Mouse (Mus musculus) heart, embryonic 10.5 days (tissue): ENCODE measurements at regions not wholly inside any gene's neighbourhood (a gene's known extent, or its start where the extent isn't known, plus 50 kb on each side); places are given as distances from the start of the nearest gene placed in this dataset.
A peak's percentile ranks its signal among the peaks of the same experiment; 100 is the strongest.

Experiments used
- DNase-seq: peaks from one replicate; pipeline ENCODE4 v3.0.0-alpha.2; 2017; ENCODE audit warnings: low spot score
- H3K27ac ChIP-seq: fragments of 300-500 bp; sonication (generic); 2 replicates; pipeline ENCODE4 v1.5.1; 2016; ENCODE audit warnings: mild to moderate bottlenecking
- H3K27me3 ChIP-seq: fragments of 300-500 bp; sonication (generic); 2 replicates; pipeline ENCODE4 v1.6.1; 2016; ENCODE audit warnings: mild to moderate bottlenecking; ENCODE audit not compliant: poor library complexity, insufficient read depth, severe bottlenecking
- H3K36me3 ChIP-seq: fragments of 300-500 bp; sonication (generic); 2 replicates; pipeline ENCODE4 v1.6.1; 2016; ENCODE audit warnings: mild to moderate bottlenecking, moderate library complexity
- H3K4me1 ChIP-seq: fragments of 300-500 bp; sonication (generic); 2 replicates; pipeline ENCODE4 v1.6.1; 2016; ENCODE audit warnings: mild to moderate bottlenecking
- H3K4me3 ChIP-seq: fragments of 300-500 bp; sonication (generic); 2 replicates; pipeline ENCODE4 v1.5.1; 2016; ENCODE audit warnings: mild to moderate bottlenecking, moderate library complexity
- H3K9me3 ChIP-seq: fragments of 300-500 bp; sonication (generic); 2 replicates; pipeline ENCODE4 v1.6.1; 2016; ENCODE audit warnings: mild to moderate bottlenecking, moderate library complexity
- WGBS: fragments of 180-500 bp; shearing (Covaris S2); methylation state at CpG from one replicate; pipeline ENCODE4 v1.1.7; 2016; 5-methylcytosine and 5-hydroxymethylcytosine counted together

- WGBS: 79% methylated on average over 3 of the region's 3 CpGs
- Histone ChIP-seq H3K4me3 (no peak overlapping the region), H3K4me1 (peaks cover 21% of the 10 kb centered on the region), H3K36me3 (no peaks in the 10 kb centered on the region), H3K27me3 (no peaks in the 10 kb centered on the region), H3K9me3 (no peaks in the 10 kb centered on the region), H3K27ac (no peak overlapping the region)
- no peak for DNase-seq
Observed at GRCm38 (mm10) chr5:37980692-37981091, 57.9 kb upstream of the Stx18 start.

GRCm38 (mm10) chr5:37976943-37977434 is 61.6 kb upstream of the Stx18 start:
- no peak for DNase-seq
- H3K4me3 ChIP-seq: no peak overlapping the region
- H3K9me3 ChIP-seq: no peaks in the 10 kb centered on the region
- H3K4me1 ChIP-seq: peaks cover 22% of the 10 kb centered on the region
- WGBS: 17% methylated on average over 4 of the region's 4 CpGs
- no peak overlapping the region for H3K27ac ChIP-seq
- no peaks in the 10 kb centered on the region for H3K27me3 ChIP-seq
- no peaks in the 10 kb centered on the region for H3K36me3 ChIP-seq

GRCm38 (mm10) chr5:37972980-37973545 is 65.5 kb upstream of the Stx18 start:
- peaks cover 23% of the 10 kb centered on the region for H3K4me1 ChIP-seq
- H3K27me3 ChIP-seq: peaks cover 22% of the 10 kb centered on the region

GRCm38 (mm10) chr5:37971724-37972123 is 66.8 kb upstream of the Stx18 start:
- Histone ChIP-seq H3K4me1 (peaks cover 27% of the 10 kb centered on the region), H3K36me3 (no peaks in the 10 kb centered on the region), H3K4me3 (peak overlapping the region; percentile 37), H3K9me3 (no peaks in the 10 kb centered on the region), H3K27me3 (peaks cover 36% of the 10 kb centered on the region), H3K27ac (no peak overlapping the region)
- DNase-seq: no peak
- 45% methylated on average over 11 of the region's 11 CpGs for WGBS

More at GRCm38 (mm10) chr5:37972980-37973545, 65.5 kb upstream of the Stx18 start:
- no peaks in the 10 kb centered on the region for H3K9me3 ChIP-seq
- 86% methylated on average over 7 of the region's 7 CpGs for WGBS
- no peaks in the 10 kb centered on the region for H3K36me3 ChIP-seq
- H3K4me3 ChIP-seq: no peak overlapping the region
- no peak overlapping the region for H3K27ac ChIP-seq
- DNase-seq: no peak

GRCm38 (mm10) chr5:37968596-37968995 is 69.9 kb upstream of the Stx18 start:
- Histone ChIP-seq H3K27me3 (peaks cover 60% of the 10 kb centered on the region), H3K36me3 (no peaks in the 10 kb centered on the region), H3K27ac (no peak overlapping the region), H3K9me3 (no peaks in the 10 kb centered on the region), H3K4me3 (peak overlapping the region; percentile 40; the same call in 1 of the 2 replicates), H3K4me1 (peaks cover 34% of the 10 kb centered on the region)
- no peak for DNase-seq
- 8% methylated on average over 10 of the region's 10 CpGs for WGBS

GRCm38 (mm10) chr5:37967914-37968375 is 70.6 kb upstream of the Stx18 start:
- Histone ChIP-seq H3K9me3 (no peaks in the 10 kb centered on the region), H3K36me3 (no peaks in the 10 kb centered on the region), H3K27ac (peak overlapping the region; percentile 50; the same call in 1 of the 2 replicates), H3K4me1 (peaks cover 40% of the 10 kb centered on the region), H3K27me3 (peaks cover 60% of the 10 kb centered on the region), H3K4me3 (peak overlapping the region; percentile 40)
- DNase-seq: no peak
- WGBS: 7% methylated on average over 14 of the region's 14 CpGs

- 7% methylated on average over 23 of the region's 23 CpGs for WGBS
- DNase-seq: peak; percentile 83
- Histone ChIP-seq H3K27me3 (peaks cover 60% of the 10 kb centered on the region), H3K27ac (peak overlapping the region; percentile 37; the same call in 1 of the 2 replicates), H3K4me3 (peak overlapping the region; percentile 40), H3K9me3 (no peaks in the 10 kb centered on the region), H3K4me1 (peaks cover 46% of the 10 kb centered on the region), H3K36me3 (no peaks in the 10 kb centered on the region)
Observed at GRCm38 (mm10) chr5:37967106-37967913, 71.2 kb upstream of the Stx18 start.

GRCm38 (mm10) chr5:37963688-37964087 is 74.9 kb upstream of the Stx18 start:
- Histone ChIP-seq H3K27ac (peak overlapping the region; percentile 62; the same call in 1 of the 2 replicates), H3K36me3 (no peaks in the 10 kb centered on the region), H3K4me1 (peaks cover 40% of the 10 kb centered on the region), H3K27me3 (peaks cover 43% of the 10 kb centered on the region), H3K9me3 (no peaks in the 10 kb centered on the region), H3K4me3 (no peak overlapping the region)
- DNase-seq: peak; percentile 83
- 26% methylated on average over 8 of the region's 8 CpGs for WGBS

GRCm38 (mm10) chr5:37962513-37962912 is 76.0 kb upstream of the Stx18 start:
- Histone ChIP-seq H3K27ac (peak overlapping the region; percentile 62), H3K36me3 (no peaks in the 10 kb centered on the region), H3K9me3 (no peaks in the 10 kb centered on the region), H3K27me3 (peaks cover 33% of the 10 kb centered on the region), H3K4me1 (peaks cover 29% of the 10 kb centered on the region), H3K4me3 (no peak overlapping the region)
- DNase-seq: no peak
- 31% methylated on average over 3 of the region's 3 CpGs for WGBS

- Histone ChIP-seq H3K9me3 (no peaks in the 10 kb centered on the region), H3K4me1 (peaks cover 23% of the 10 kb centered on the region), H3K27ac (no peak overlapping the region), H3K27me3 (peaks cover 12% of the 10 kb centered on the region), H3K36me3 (no peaks in the 10 kb centered on the region), H3K4me3 (no peak overlapping the region)
- DNase-seq: no peak
- WGBS: 76% methylated on average over 7 of the region's 7 CpGs
Observed at GRCm38 (mm10) chr5:37960216-37960615, 78.3 kb upstream of the Stx18 start.

GRCm38 (mm10) chr5:37952096-37952495 is 86.4 kb upstream of the Stx18 start:
- WGBS: 0% methylated on average over 1 of the region's 1 CpGs
- H3K36me3 ChIP-seq: no peaks in the 10 kb centered on the region
- H3K9me3 ChIP-seq: no peaks in the 10 kb centered on the region
- no peak overlapping the region for H3K4me3 ChIP-seq
- no peak overlapping the region for H3K27ac ChIP-seq
- H3K4me1 ChIP-seq: no peaks in the 10 kb centered on the region
- 0 out of 2 replicates have a peak, but pooled peaks cover 4% of the 10 kb centered on the region for H3K27me3 ChIP-seq
- DNase-seq: no peak

- Histone ChIP-seq H3K36me3 (no peaks in the 10 kb centered on the region), H3K27me3 (peaks cover 4% of the 10 kb centered on the region; the same call in 1 of the 2 replicates), H3K27ac (no peak overlapping the region), H3K4me3 (no peak overlapping the region), H3K9me3 (no peaks in the 10 kb centered on the region), H3K4me1 (peaks cover 9% of the 10 kb centered on the region)
- 33% methylated on average over 2 of the region's 2 CpGs for WGBS
- DNase-seq: no peak
Observed at GRCm38 (mm10) chr5:37932760-37933122, 105.8 kb upstream of the Stx18 start.

- Histone ChIP-seq H3K27me3 (peaks cover 4% of the 10 kb centered on the region; the same call in 1 of the 2 replicates), H3K9me3 (no peaks in the 10 kb centered on the region), H3K27ac (no peak overlapping the region), H3K36me3 (no peaks in the 10 kb centered on the region), H3K4me3 (no peak overlapping the region), H3K4me1 (peaks cover 7% of the 10 kb centered on the region)
- DNase-seq: no peak
- WGBS: 76% methylated on average over 10 of the region's 10 CpGs
Observed at GRCm38 (mm10) chr5:37932086-37932759, 106.3 kb upstream of the Stx18 start.
